Mouse (Mus musculus): ENCODE results near the gene Spryd4. TPM values are rescaled to one million over a fixed set of nuclear protein-coding genes. Genes with fewer than 3 reads are reported as not detected.

Spryd4 gene
- polyA plus RNA-seq, 1 experiment from 2014 or later = 22.4 TPM

DNA sequence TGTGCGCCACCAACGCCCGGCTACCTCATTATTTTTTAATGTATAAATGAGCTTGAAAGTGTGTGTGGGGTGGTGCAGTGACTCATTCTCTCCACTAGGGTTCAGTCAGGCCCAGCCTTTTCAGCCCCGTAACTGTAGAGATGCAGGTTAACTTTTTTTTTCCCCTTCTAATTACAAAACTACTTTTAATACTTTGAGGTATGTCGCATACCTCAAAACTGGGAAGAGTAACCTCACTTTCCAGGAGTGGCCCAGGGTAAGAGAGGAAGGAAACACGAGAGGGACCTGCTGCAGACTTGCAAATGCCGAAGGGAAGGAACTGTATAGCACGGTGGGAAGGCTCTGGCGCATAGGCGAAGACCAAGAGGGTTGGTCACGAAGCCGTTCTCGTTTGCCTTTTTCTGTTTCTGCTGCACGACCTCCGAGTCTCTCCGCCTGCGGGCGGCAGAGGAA lies 1.3 kb upstream of the Spryd4 start:
- DNase-seq (ENCODE audit: low spot score) = peak; percentile 71
- 2% methylated on average over 18 of the region's 18 CpGs for WGBS
- H3K9ac ChIP-seq = no peak overlapping the region
- H3K4me3 ChIP-seq (replicated peaks; ENCODE audit: low read length) = peak overlapping the region; percentile 7; the same call in 1 of the 2 replicates
- no peaks in the 10 kb centered on the region for H3K9me3 ChIP-seq (ENCODE audit: control insufficient read depth, low read length)
- H3K4me1 ChIP-seq (replicated peaks; ENCODE audit: control insufficient read depth, insufficient read depth, low read length) = peaks cover 10% of the 10 kb centered on the region; the same call in 1 of the 2 replicates
- peak; percentile 39 for ATAC-seq (ENCODE audit: low FRiP score)
- H3K27me3 ChIP-seq (ENCODE audit: control insufficient read depth, insufficient read depth, low read length) = 0 out of 2 replicates have a peak, but pooled peaks cover 10% of the 10 kb centered on the region
- no peak overlapping the region for H3K27ac ChIP-seq
- peak overlapping the region; percentile 49 for H3K4me2 ChIP-seq (replicated peaks)
- no peaks in the 10 kb centered on the region for H3K36me3 ChIP-seq (replicated peaks; ENCODE audit: control insufficient read depth, insufficient read depth)

GRCm38 (mm10) chr10:128212148-128212547 lies 541 bp upstream of the Spryd4 start:
- Histone ChIP-seq H3K36me3 (replicated peaks; ENCODE audit: control insufficient read depth, insufficient read depth) (no peaks in the 10 kb centered on the region), H3K9me3 (ENCODE audit: control insufficient read depth, low read length) (no peaks in the 10 kb centered on the region), H3K27ac (peak overlapping the region; percentile 50; the same call in 1 of the 2 replicates), H3K27me3 (ENCODE audit: control insufficient read depth, insufficient read depth, low read length) (0 out of 2 replicates have a peak, but pooled peaks cover 10% of the 10 kb centered on the region), H3K4me3 (replicated peaks; ENCODE audit: low read length) (peak overlapping the region; percentile 61), H3K4me2 (replicated peaks) (peak overlapping the region; percentile 83), H3K9ac (peak overlapping the region; percentile 65; the same call in 1 of the 2 replicates), H3K4me1 (replicated peaks; ENCODE audit: control insufficient read depth, insufficient read depth, low read length) (peaks cover 10% of the 10 kb centered on the region; the same call in 1 of the 2 replicates)
- WGBS = 52% methylated on average over 6 of the region's 6 CpGs
- DNase-seq (ENCODE audit: low spot score) = no peak
- ATAC-seq (ENCODE audit: low FRiP score) = no peak

DNA sequence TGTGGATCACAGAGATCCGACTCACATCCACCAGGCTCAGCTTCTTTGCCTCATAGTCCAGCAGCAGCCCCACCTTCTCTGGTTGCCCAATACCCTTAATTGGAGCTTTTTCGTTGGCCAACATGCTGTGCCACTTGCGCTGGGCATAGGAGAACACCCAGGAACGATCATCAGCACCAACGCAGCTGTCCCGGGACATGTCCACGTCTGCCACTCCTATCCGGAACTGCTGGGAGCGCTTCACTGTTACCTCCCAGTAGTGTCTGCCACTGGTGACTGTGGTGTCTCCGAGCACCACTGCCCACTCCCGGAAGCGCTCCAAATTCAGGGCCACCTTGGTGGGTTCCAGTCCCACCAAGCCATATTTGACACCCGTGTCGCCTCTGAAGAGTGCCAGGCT lies 653 bp downstream of the Spryd4 start:
- peaks cover 10% of the 10 kb centered on the region; the same call in 1 of the 2 replicates for H3K4me1 ChIP-seq (replicated peaks; ENCODE audit: control insufficient read depth, insufficient read depth, low read length)
- DNase-seq (ENCODE audit: low spot score) (no peak), ATAC-seq (ENCODE audit: low FRiP score) (no peak)
- peak overlapping the region; percentile 83 for H3K4me2 ChIP-seq (replicated peaks)
- 38% methylated on average over 14 of the region's 14 CpGs for WGBS
- peaks cover 6% of the 10 kb centered on the region; the same call in 1 of the 2 replicates for H3K36me3 ChIP-seq (replicated peaks; ENCODE audit: control insufficient read depth, insufficient read depth)
- H3K9ac ChIP-seq = peak overlapping the region; percentile 65
- no peaks in the 10 kb centered on the region for H3K9me3 ChIP-seq (ENCODE audit: control insufficient read depth, low read length)
- H3K4me3 ChIP-seq (replicated peaks; ENCODE audit: low read length) = peak overlapping the region; percentile 61
- no peak overlapping the region; the same call in 1 of the 2 replicates for H3K27ac ChIP-seq
- 0 out of 2 replicates have a peak, but pooled peaks cover 10% of the 10 kb centered on the region for H3K27me3 ChIP-seq (ENCODE audit: control insufficient read depth, insufficient read depth, low read length)

DNA sequence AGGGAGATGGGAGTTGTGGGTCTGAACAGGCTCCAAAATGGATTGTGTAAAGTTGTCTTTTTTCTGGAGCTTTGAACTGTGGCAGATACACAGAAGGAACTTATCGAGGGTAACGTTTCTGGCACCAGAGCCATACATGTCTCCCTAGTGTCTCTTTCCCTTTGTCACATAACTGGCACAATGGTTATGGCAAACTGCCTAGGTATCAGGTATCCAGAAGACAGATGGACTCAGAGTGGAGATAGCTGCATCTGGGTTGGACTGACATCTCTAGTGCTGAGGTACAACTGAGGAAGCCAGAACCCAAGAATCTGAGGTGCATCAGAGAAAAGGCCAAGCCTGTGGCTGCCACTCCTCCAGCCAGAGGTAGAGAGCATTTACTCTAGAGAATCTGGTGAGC lies 1.5 kb downstream of the Spryd4 start:
- Histone ChIP-seq H3K4me1 (replicated peaks; ENCODE audit: control insufficient read depth, insufficient read depth, low read length) (peaks cover 10% of the 10 kb centered on the region; the same call in 1 of the 2 replicates), H3K4me2 (replicated peaks) (no peak overlapping the region), H3K4me3 (replicated peaks; ENCODE audit: low read length) (no peak overlapping the region), H3K36me3 (replicated peaks; ENCODE audit: control insufficient read depth, insufficient read depth) (peaks cover 6% of the 10 kb centered on the region; the same call in 1 of the 2 replicates), H3K27me3 (ENCODE audit: control insufficient read depth, insufficient read depth, low read length) (0 out of 2 replicates have a peak, but pooled peaks cover 10% of the 10 kb centered on the region), H3K9ac (no peak overlapping the region), H3K9me3 (ENCODE audit: control insufficient read depth, low read length) (no peaks in the 10 kb centered on the region), H3K27ac (no peak overlapping the region)
- WGBS = 87% methylated on average over 2 of the region's 2 CpGs
- no peak for DNase-seq (ENCODE audit: low spot score)
- no peak for ATAC-seq (ENCODE audit: low FRiP score)

DNA sequence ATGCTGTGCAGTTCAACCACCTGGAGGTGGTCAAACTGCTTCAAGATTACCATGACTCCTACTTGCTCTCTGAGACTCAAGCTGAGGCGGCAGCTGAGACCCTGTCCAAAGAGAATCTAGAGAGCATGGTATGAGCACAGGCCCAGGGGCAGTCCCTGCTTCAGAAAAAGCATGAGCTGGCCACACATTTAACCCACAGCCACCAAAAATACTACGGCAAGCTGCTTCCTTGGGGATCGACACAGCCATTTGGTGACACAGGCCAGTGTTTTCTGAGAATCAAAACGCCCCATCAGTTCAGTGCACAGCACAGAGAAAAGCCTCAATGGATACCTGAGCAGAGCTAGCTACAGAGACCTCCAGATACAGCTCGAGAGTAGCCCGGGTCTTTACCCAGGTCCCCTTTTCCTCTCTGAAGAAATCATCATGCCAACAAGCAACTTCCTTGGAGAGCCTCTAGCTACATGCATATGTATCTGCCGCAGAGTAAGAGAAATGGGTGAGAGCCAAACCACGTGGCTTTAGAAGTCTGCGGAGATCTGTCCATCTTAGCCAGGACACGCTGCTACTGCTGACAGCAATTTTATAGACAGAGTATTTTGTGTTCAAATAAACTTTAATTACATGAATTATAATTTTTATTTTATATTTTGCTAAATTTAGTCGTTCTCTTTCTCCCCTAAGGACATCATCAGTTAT lies 2.1 kb downstream of the Spryd4 start:
- 94% methylated on average over 11 of the region's 11 CpGs for WGBS
- H3K4me2 ChIP-seq (replicated peaks) = no peak overlapping the region
- no peak overlapping the region for H3K27ac ChIP-seq
- DNase-seq (ENCODE audit: low spot score) (no peak), ATAC-seq (ENCODE audit: low FRiP score) (no peak)
- H3K4me3 ChIP-seq (replicated peaks; ENCODE audit: low read length) = no peak overlapping the region
- H3K4me1 ChIP-seq (replicated peaks; ENCODE audit: control insufficient read depth, insufficient read depth, low read length) = peaks cover 10% of the 10 kb centered on the region; the same call in 1 of the 2 replicates
- 0 out of 2 replicates have a peak, but pooled peaks cover 5% of the 10 kb centered on the region for H3K27me3 ChIP-seq (ENCODE audit: control insufficient read depth, insufficient read depth, low read length)
- no peak overlapping the region for H3K9ac ChIP-seq
- no peaks in the 10 kb centered on the region for H3K9me3 ChIP-seq (ENCODE audit: control insufficient read depth, low read length)
- peaks cover 6% of the 10 kb centered on the region; the same call in 1 of the 2 replicates for H3K36me3 ChIP-seq (replicated peaks; ENCODE audit: control insufficient read depth, insufficient read depth)

DNA sequence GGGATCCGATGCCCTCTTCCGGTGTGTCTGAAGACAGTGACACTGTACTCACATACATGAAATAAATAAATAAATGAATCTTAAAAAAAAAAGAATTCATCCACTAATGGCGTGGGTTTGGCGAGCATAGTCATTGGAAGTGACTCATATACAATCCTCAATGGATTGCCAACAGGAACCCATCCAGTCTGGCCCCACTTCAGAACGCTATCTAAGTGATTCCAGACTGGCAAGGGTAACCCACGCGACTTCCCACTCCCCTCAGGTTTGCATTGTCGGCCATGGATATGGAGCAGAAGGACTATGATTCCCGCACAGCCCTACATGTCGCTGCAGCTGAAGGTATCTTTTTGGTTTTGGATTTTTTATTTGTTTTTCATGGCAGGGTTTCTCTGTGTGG lies 3.3 kb downstream of the Spryd4 start:
- H3K4me3 ChIP-seq (replicated peaks; ENCODE audit: low read length) = no peak overlapping the region
- H3K4me1 ChIP-seq (replicated peaks; ENCODE audit: control insufficient read depth, insufficient read depth, low read length) = peaks cover 10% of the 10 kb centered on the region; the same call in 1 of the 2 replicates
- H3K27me3 ChIP-seq (ENCODE audit: control insufficient read depth, insufficient read depth, low read length) = no peaks in the 10 kb centered on the region
- 95% methylated on average over 10 of the region's 10 CpGs for WGBS
- ATAC-seq (ENCODE audit: low FRiP score) (no peak), DNase-seq (ENCODE audit: low spot score) (no peak)
- no peak overlapping the region for H3K4me2 ChIP-seq (replicated peaks)
- peaks cover 6% of the 10 kb centered on the region; the same call in 1 of the 2 replicates for H3K36me3 ChIP-seq (replicated peaks; ENCODE audit: control insufficient read depth, insufficient read depth)
- H3K9me3 ChIP-seq (ENCODE audit: control insufficient read depth, low read length) = no peaks in the 10 kb centered on the region
- no peak overlapping the region for H3K9ac ChIP-seq
- no peak overlapping the region for H3K27ac ChIP-seq

GRCm38 (mm10) chr10:128204941-128205340 lies 6.7 kb downstream of the Spryd4 start:
- Histone ChIP-seq H3K27ac (no peak overlapping the region), H3K4me1 (replicated peaks; ENCODE audit: control insufficient read depth, insufficient read depth, low read length) (no peaks in the 10 kb centered on the region), H3K9ac (no peak overlapping the region), H3K4me2 (replicated peaks) (no peak overlapping the region), H3K4me3 (replicated peaks; ENCODE audit: low read length) (no peak overlapping the region), H3K27me3 (ENCODE audit: control insufficient read depth, insufficient read depth, low read length) (no peaks in the 10 kb centered on the region), H3K36me3 (replicated peaks; ENCODE audit: control insufficient read depth, insufficient read depth) (peaks cover 6% of the 10 kb centered on the region; the same call in 1 of the 2 replicates), H3K9me3 (ENCODE audit: control insufficient read depth, low read length) (no peaks in the 10 kb centered on the region)
- DNase-seq (ENCODE audit: low spot score) (no peak), ATAC-seq (ENCODE audit: low FRiP score) (no peak)
- 91% methylated on average over 15 of the region's 15 CpGs for WGBS

DNA sequence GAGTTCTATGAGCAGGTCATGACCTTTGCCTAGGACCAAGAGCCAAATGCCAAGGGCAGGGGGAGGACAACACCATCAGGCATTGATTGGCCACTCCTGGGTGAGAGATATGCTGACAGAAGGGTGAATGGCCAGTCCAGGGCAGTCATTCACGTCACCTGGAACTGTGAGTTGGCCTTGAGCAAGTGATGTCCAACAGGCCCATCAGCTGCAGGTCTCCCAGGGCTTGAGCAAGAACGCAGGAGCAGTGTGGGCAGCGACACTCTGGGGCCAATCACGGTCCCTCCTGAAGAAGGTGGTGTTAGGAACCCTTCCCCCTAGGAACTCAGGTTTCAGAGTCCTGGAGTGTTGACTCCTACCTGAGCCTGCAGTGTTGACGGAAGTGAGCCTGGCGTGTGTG lies 9.8 kb downstream of the Spryd4 start:
- no peaks in the 10 kb centered on the region for H3K4me1 ChIP-seq (replicated peaks; ENCODE audit: control insufficient read depth, insufficient read depth, low read length)
- H3K36me3 ChIP-seq (replicated peaks; ENCODE audit: control insufficient read depth, insufficient read depth) = peaks cover 6% of the 10 kb centered on the region; the same call in 1 of the 2 replicates
- ATAC-seq (ENCODE audit: low FRiP score) = no peak

More for the DNA sequence above, 9.8 kb downstream of the Spryd4 start:
- H3K9ac ChIP-seq = no peak overlapping the region
- H3K27me3 ChIP-seq (ENCODE audit: control insufficient read depth, insufficient read depth, low read length) = 0 out of 2 replicates have a peak, but pooled peaks cover 3% of the 10 kb centered on the region
- H3K27ac ChIP-seq = no peak overlapping the region
- H3K9me3 ChIP-seq (ENCODE audit: control insufficient read depth, low read length) = no peaks in the 10 kb centered on the region
- WGBS = 88% methylated on average over 6 of the region's 6 CpGs
- no peak overlapping the region for H3K4me2 ChIP-seq (replicated peaks)
- no peak overlapping the region for H3K4me3 ChIP-seq (replicated peaks; ENCODE audit: low read length)
- no peak for DNase-seq (ENCODE audit: low spot score)

All from hindbrain, embryonic 14.5 days (tissue).